11 mouse cellular contexts compared by ENCODE assay signal in the genomic region with DNA sequence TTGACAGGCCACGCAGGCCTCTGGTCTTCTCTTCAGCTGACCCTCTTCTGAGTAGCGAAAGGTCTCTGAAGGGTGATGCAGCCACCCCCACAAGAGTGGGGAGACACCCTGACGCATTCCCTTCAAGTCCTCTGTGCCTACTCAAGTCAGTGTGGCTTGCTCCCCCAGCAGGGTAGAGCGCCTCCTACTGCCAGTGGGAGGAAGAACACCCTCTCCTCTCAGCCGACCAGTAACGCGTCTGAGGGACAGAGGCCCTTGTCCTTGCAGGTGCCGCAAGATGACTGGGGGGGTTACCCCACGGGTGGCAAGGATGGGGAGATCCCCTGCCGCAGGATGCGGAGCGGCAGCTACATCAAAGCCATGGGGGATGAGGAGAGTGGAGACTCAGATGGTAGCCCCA. TPM values are rescaled to one million over a fixed set of nuclear protein-coding genes. Genes with fewer than 3 reads are reported as not detected.
DNase-seq lines count a peak whose midpoint lies in the region; ATAC-seq and TF ChIP-seq lines count a peak whose summit lies in the region.
"Had no signal": no experiment of that assay in that cellular context is flagged by ENCODE, and none has a peak within 500 bp of the region (broad histone marks: within the 10 kb centered on the region; RNA-seq: fewer than 3 reads in every experiment).

No protein-coding gene starts in this region.

- peak overlapping the region; percentile 75 for H3K27ac ChIP-seq in left cerebral cortex, adult 2 months

- intact Hi-C loops in left cerebral cortex, adult 2 months (cut with DNase I): no loop called here
- intact Hi-C loops in left cerebral cortex, postnatal 14 days (cut with DNase I): no loop called here

- H3K4me3 ChIP-seq in left cerebral cortex, adult 2 months: no peak overlapping the region
- H3K4me3 ChIP-seq: erythroblast, embryonic 14.5 days had no signal

- DNase-seq in adrenal gland, postnatal 14 days: peak; percentile 14
- no peak for DNase-seq in adrenal gland, adult 18-20 months (ENCODE audit: low spot score in 2 of 2)
- DNase-seq in left cerebral cortex, adult 2 months (ENCODE audit: extremely low spot score in 1 of 2, low spot score in 2 of 2): peak in 1 of 2 experiments; percentile 13
- DNase-seq in left cerebral cortex, adult 8-10 months (ENCODE audit: low spot score in 2 of 2): no peak
- DNase-seq in A20 (ENCODE audit: low read depth, low spot score): peak; percentile 29
- DNase-seq in induced T-regulatory cell, adult 2 months (ENCODE audit: low read depth): peak; percentile 22
- no peak for DNase-seq in left cerebral cortex, postnatal 14 days (ENCODE audit: low spot score in 2 of 2)
- DNase-seq: heart, adult 11 months had no signal

- peak; percentile 50 for TF ChIP-seq CTCF in left cerebral cortex, adult 2 months (IDR thresholded peaks at IDR 0.05)

- no peak for ATAC-seq in activated CD4-positive, CD25-positive, alpha-beta regulatory T cell, adult 4 months
- ATAC-seq: inflammation-experienced regulatory T-cells, adult 6 months had no signal

RNA-seq across cellular contexts. Expression of a gene that starts 30.4 kb away (rescaled TPM):
- total RNA-seq in adrenal gland, postnatal 14 days (2021): 6.7 and 6.8 TPM in 2 replicates
- 1 to 10 TPM; 4.9 to 6.1 TPM for total RNA-seq in adrenal gland, adult 18-20 months (2021)
- 100 to 1,000 TPM; 372 to 403 TPM for total RNA-seq in left cerebral cortex, adult 2 months (2021)
- 100 to 1,000 TPM; 313 to 384 (median 344) TPM for total RNA-seq in left cerebral cortex, adult 8-10 months (2022)
- polyA plus RNA-seq in activated CD4-positive, CD25-positive, alpha-beta regulatory T cell, adult 4 months (2017; shearing (Covaris generic)): not detected
- 100 to 1,000 TPM; 401 to 410 TPM for total RNA-seq in left cerebral cortex, postnatal 14 days (2021)
- polyA plus RNA-seq: erythroblast, embryonic 14.5 days; inflammation-experienced regulatory T-cells, adult 6 months had no signal

RNA-seq across cellular contexts. Expression of a gene that starts 44.2 kb away (rescaled TPM):
- total RNA-seq in adrenal gland, postnatal 14 days (2021): 36.3 and 44.5 TPM in 2 replicates
- total RNA-seq in adrenal gland, adult 18-20 months (2021): 10 to 100 TPM; 50.9 to 54.2 TPM
- 10 to 100 TPM; 52.1 to 54.0 TPM for total RNA-seq in left cerebral cortex, adult 2 months (2021)
- 10 to 100 TPM; 56.2 to 58.6 (median 58.4) TPM for total RNA-seq in left cerebral cortex, adult 8-10 months (2022)
- 10 to 100 TPM; 42.1 to 43.4 TPM for polyA plus RNA-seq in activated CD4-positive, CD25-positive, alpha-beta regulatory T cell, adult 4 months (2017; shearing (Covaris generic))
- 10 to 100 TPM; 47.2 to 47.6 TPM for total RNA-seq in left cerebral cortex, postnatal 14 days (2021)

Comparison
In these comparisons a context has a peak if more than half of its experiments do, and no peak if none do; other contexts are left out.
1. DNase-seq: peak in adrenal gland, postnatal 14 days (single experiment), A20 (single experiment) and induced T-regulatory cell, adult 2 months (single experiment); none in adrenal gland, adult 18-20 months (0 of 2), left cerebral cortex, adult 8-10 months (0 of 2) and left cerebral cortex, postnatal 14 days (0 of 2).
2. RNA of a gene that starts 30.4 kb away (total RNA-seq): 401 to 410 TPM in left cerebral cortex, postnatal 14 days, 372 to 403 TPM in left cerebral cortex, adult 2 months and 313 to 384 TPM in left cerebral cortex, adult 8-10 months; 6.7 to 6.8 TPM in adrenal gland, postnatal 14 days and 4.9 to 6.1 TPM in adrenal gland, adult 18-20 months; every median in the first group is over 10 times any median in the second.